In genomic region chr2:173253761-173254662, GRCm38 (mm10) we compare ENCODE assay signal across 9 mouse cellular contexts. TPM values are rescaled to one million over a fixed set of nuclear protein-coding genes. Genes with fewer than 3 reads are reported as not detected.
DNase-seq lines count a peak whose midpoint lies in the region; ATAC-seq and TF ChIP-seq lines count a peak whose summit lies in the region.
"Had no signal": no experiment of that assay in that cellular context is flagged by ENCODE, and none has a peak within 500 bp of the region (broad histone marks: within the 10 kb centered on the region; RNA-seq: fewer than 3 reads in every experiment).

No protein-coding gene starts in this region.

- TF ChIP-seq CTCF in ES-Bruce4 (IDR thresholded peaks at IDR 0.05; ENCODE audit: low read depth, low read length), result no peak

- H3K9me3 ChIP-seq in ES-Bruce4 (replicated peaks; ENCODE audit: control insufficient read depth, insufficient read depth, low read length, poor library complexity, severe bottlenecking), result no peaks in the 10 kb centered on the region
- H3K9me3 ChIP-seq in hindbrain, embryonic 15.5 days, result no peaks in the 10 kb centered on the region
- H3K9me3 ChIP-seq in limb, embryonic 12.5 days, result no peaks in the 10 kb centered on the region

- no peak for ATAC-seq in hindbrain, embryonic 15.5 days (ENCODE audit: low FRiP score, low read depth)
- ATAC-seq in limb, embryonic 12.5 days (ENCODE audit: insufficient number of reproducible peaks, insufficient read depth, low FRiP score, low TSS enrichment, low read depth), result peak; percentile 35; the same call in 1 of the 2 replicates
- ATAC-seq in monocyte, adult 5-6 weeks (replicated peaks; ENCODE audit: insufficient number of reproducible peaks, low FRiP score, low TSS enrichment, poor library complexity, severe bottlenecking), result no peak

- peaks cover 8% of the 10 kb centered on the region for H3K4me1 ChIP-seq in ES-Bruce4 (ENCODE audit: control insufficient read depth, insufficient read depth, low read length)
- H3K4me1 ChIP-seq in hindbrain, embryonic 15.5 days (replicated peaks), result peaks cover 97% of the 10 kb centered on the region
- H3K4me1 ChIP-seq in limb, embryonic 12.5 days (replicated peaks), result peaks cover 99% of the 10 kb centered on the region

- 0 out of 2 replicates have a peak overlapping the region, but pooled peaks have one; percentile 19 for H3K9ac ChIP-seq in ES-Bruce4 (ENCODE audit: low read depth, poor library complexity, severe bottlenecking)
- peak overlapping the region; percentile 0; the same call in 1 of the 2 replicates for H3K9ac ChIP-seq in hindbrain, embryonic 15.5 days
- 0 out of 2 replicates have a peak overlapping the region, but pooled peaks have one; percentile 35 for H3K9ac ChIP-seq in limb, embryonic 12.5 days (replicated peaks)

- H3K27me3 ChIP-seq in ES-Bruce4 (ENCODE audit: control insufficient read depth, insufficient read depth, low read length, poor library complexity, severe bottlenecking), result no peaks in the 10 kb centered on the region
- no peaks in the 10 kb centered on the region for H3K27me3 ChIP-seq in hindbrain, embryonic 15.5 days
- peaks cover 13% of the 10 kb centered on the region for H3K27me3 ChIP-seq in limb, embryonic 12.5 days

- H3K36me3 ChIP-seq in ES-Bruce4 (ENCODE audit: control insufficient read depth, insufficient read depth, low read length, poor library complexity, severe bottlenecking), result no peaks in the 10 kb centered on the region
- no peaks in the 10 kb centered on the region for H3K36me3 ChIP-seq in hindbrain, embryonic 15.5 days
- H3K36me3 ChIP-seq in limb, embryonic 12.5 days, result no peaks in the 10 kb centered on the region

- 16% methylated on average over 26 of the region's 26 CpGs for WGBS in hindbrain, embryonic 15.5 days
- 8% methylated on average over 26 of the region's 26 CpGs for WGBS in limb, embryonic 12.5 days

- H3K4me2 ChIP-seq in hindbrain, embryonic 15.5 days, result peak overlapping the region; percentile 39
- peak overlapping the region; percentile 45 for H3K4me2 ChIP-seq in limb, embryonic 12.5 days

- peak; percentile 79 for DNase-seq in embryo, embryonic 11 days
- no peak for DNase-seq in spleen, postnatal 14 days (ENCODE audit: low spot score in 2 of 2)
- no peak for DNase-seq in adrenal gland, postnatal 25 days
- DNase-seq in thymus, postnatal 4 days, result no peak

- no peak overlapping the region for H3K27ac ChIP-seq in ES-Bruce4 (ENCODE audit: insufficient read depth, low read length)
- H3K27ac ChIP-seq in hindbrain, embryonic 15.5 days (replicated peaks), result peak overlapping the region; percentile 52
- peak overlapping the region; percentile 73 for H3K27ac ChIP-seq in limb, embryonic 12.5 days

- no peak overlapping the region for H3K4me3 ChIP-seq in ES-Bruce4 (ENCODE audit: low read depth, low read length)
- H3K4me3 ChIP-seq in hindbrain, embryonic 15.5 days, result no peak overlapping the region
- peak overlapping the region; percentile 8; the same call in 1 of the 2 replicates for H3K4me3 ChIP-seq in limb, embryonic 12.5 days (replicated peaks)

- no peak for TF ChIP-seq POLR2A in ES-Bruce4 (IDR thresholded peaks at IDR 0.05; ENCODE audit: insufficient read depth, low read length)

- TF ChIP-seq EP300 in ES-Bruce4 (IDR thresholded peaks at IDR 0.05; ENCODE audit: insufficient read depth, low read depth, low read length), result no peak

RNA-seq across cellular contexts. Expression of gene Pmepa1, which starts 22.3 kb away (rescaled TPM):
- 25.1 and 28.5 TPM in 2 replicates for polyA plus RNA-seq in ES-Bruce4 (2011; ENCODE audit: insufficient read depth, insufficient read length, low read depth, missing spikeins)
- 4.4 and 5.0 TPM in 2 replicates for polyA plus RNA-seq in hindbrain, embryonic 15.5 days (2015; fragmentation: Nextera tagmentation; extraction: Ambion mirVana)
- 3.3 and 4.0 TPM in 2 replicates for polyA plus RNA-seq in limb, embryonic 12.5 days (2016; fragmentation: Nextera tagmentation; extraction: Ambion mirVana)
- total RNA-seq in adrenal gland, postnatal 25 days (2021), result 34.2 and 78.1 TPM in 2 replicates
- 0.29 to 0.39 TPM in 2 of 3 replicates, not detected in the other for total RNA-seq in monocyte, adult 5-6 weeks (2017)

RNA-seq across cellular contexts. Expression of gene Zbp1, which starts 35.3 kb away (rescaled TPM):
- 3.8 and 6.8 TPM in 2 replicates for polyA plus RNA-seq in ES-Bruce4 (2011; ENCODE audit: insufficient read depth, insufficient read length, low read depth, missing spikeins)
- 0.25 and 1.6 TPM in 2 replicates for polyA plus RNA-seq in hindbrain, embryonic 15.5 days (2015; fragmentation: Nextera tagmentation; extraction: Ambion mirVana)
- polyA plus RNA-seq in limb, embryonic 12.5 days (2016; fragmentation: Nextera tagmentation; extraction: Ambion mirVana), result not detected in 2 replicates
- total RNA-seq in adrenal gland, postnatal 25 days (2021), result 2.6 and 3.5 TPM in 2 replicates
- total RNA-seq in monocyte, adult 5-6 weeks (2017), result 74.4 to 86.1 TPM (median 81.1 TPM) in 3 replicates
- total RNA-seq: left cerebral cortex, postnatal 14 days had no signal
